Mouse (Mus musculus): Measurements from ENCODE around the gene Gsdma2. TPM values are rescaled to one million over a fixed set of nuclear protein-coding genes. Genes with fewer than 3 reads are reported as not detected.

The Gsdma2 gene
- polyA plus RNA-seq, 1 experiment from 2014 or later, result 81.0 TPM

GRCm38 (mm10) chr11:98693201-98693600 is 46.6 kb downstream of the Gsdma2 start:
- peaks cover 44% of the 10 kb centered on the region for H3K36me3 ChIP-seq (ENCODE audit: control insufficient read depth, insufficient read depth, low read length)
- H3K27ac ChIP-seq (replicated peaks), result no peak overlapping the region
- ATAC-seq (ENCODE audit: low FRiP score, low TSS enrichment), result no peak
- no peak for TF ChIP-seq CTCF (IDR thresholded peaks at IDR 0.05; ENCODE audit: low read depth)
- TF ChIP-seq EP300 (optimal IDR thresholded peaks at IDR 0.05), result no peak
- DNase-seq (ENCODE audit: low spot score), result peak; percentile 42
- no peak overlapping the region for H3K4me3 ChIP-seq (ENCODE audit: low read depth, low read length)
- H3K4me2 ChIP-seq (replicated peaks; ENCODE audit: low read depth), result no peak overlapping the region
- no peaks in the 10 kb centered on the region for H3K9me3 ChIP-seq (ENCODE audit: control insufficient read depth, low read length)
- 65% methylated on average over 13 of the region's 13 CpGs for WGBS
- H3K9ac ChIP-seq (ENCODE audit: low read length), result no peak overlapping the region
- no peaks in the 10 kb centered on the region for H3K4me1 ChIP-seq (replicated peaks; ENCODE audit: control insufficient read depth, insufficient read depth)
- H3K27me3 ChIP-seq (ENCODE audit: control insufficient read depth, insufficient read depth, low read length), result no peaks in the 10 kb centered on the region

- ATAC-seq (ENCODE audit: low FRiP score, low TSS enrichment) (no peak), DNase-seq (ENCODE audit: low spot score) (no peak)
- no peak overlapping the region for H3K4me3 ChIP-seq (ENCODE audit: low read depth, low read length)
- no peaks in the 10 kb centered on the region for H3K4me1 ChIP-seq (replicated peaks; ENCODE audit: control insufficient read depth, insufficient read depth)
- 92% methylated on average over 8 of the region's 9 CpGs for WGBS
- H3K36me3 ChIP-seq (ENCODE audit: control insufficient read depth, insufficient read depth, low read length), result peaks cover 44% of the 10 kb centered on the region
- H3K27me3 ChIP-seq (ENCODE audit: control insufficient read depth, insufficient read depth, low read length), result no peaks in the 10 kb centered on the region
- H3K9ac ChIP-seq (ENCODE audit: low read length), result no peak overlapping the region
- no peak for TF ChIP-seq CTCF (IDR thresholded peaks at IDR 0.05; ENCODE audit: low read depth)
- no peak for TF ChIP-seq EP300 (optimal IDR thresholded peaks at IDR 0.05)
- no peak overlapping the region for H3K27ac ChIP-seq (replicated peaks)
- no peak overlapping the region for H3K4me2 ChIP-seq (replicated peaks; ENCODE audit: low read depth)
- H3K9me3 ChIP-seq (ENCODE audit: control insufficient read depth, low read length), result no peaks in the 10 kb centered on the region
These were observed 47.2 kb downstream of the Gsdma2 start for GRCm38 (mm10) chr11:98693746-98694145.

GRCm38 (mm10) chr11:98694301-98694700 is 47.7 kb downstream of the Gsdma2 start:
- Histone ChIP-seq H3K27me3 (ENCODE audit: control insufficient read depth, insufficient read depth, low read length) (no peaks in the 10 kb centered on the region), H3K4me3 (ENCODE audit: low read depth, low read length) (no peak overlapping the region), H3K4me1 (replicated peaks; ENCODE audit: control insufficient read depth, insufficient read depth) (no peaks in the 10 kb centered on the region), H3K9ac (ENCODE audit: low read length) (no peak overlapping the region), H3K36me3 (ENCODE audit: control insufficient read depth, insufficient read depth, low read length) (peaks cover 44% of the 10 kb centered on the region), H3K9me3 (ENCODE audit: control insufficient read depth, low read length) (no peaks in the 10 kb centered on the region), H3K27ac (replicated peaks) (no peak overlapping the region), H3K4me2 (replicated peaks; ENCODE audit: low read depth) (no peak overlapping the region)
- no peak for DNase-seq (ENCODE audit: low spot score)
- ATAC-seq (ENCODE audit: low FRiP score, low TSS enrichment), result no peak
- WGBS, result 78% methylated on average over 9 of the region's 9 CpGs
- no peak for TF ChIP-seq CTCF (IDR thresholded peaks at IDR 0.05; ENCODE audit: low read depth)
- TF ChIP-seq EP300 (optimal IDR thresholded peaks at IDR 0.05), result no peak

GRCm38 (mm10) chr11:98695408-98695807 is 48.8 kb downstream of the Gsdma2 start:
- H3K9me3 ChIP-seq (ENCODE audit: control insufficient read depth, low read length), result no peaks in the 10 kb centered on the region

GRCm38 (mm10) chr11:98696454-98697216 is 50.1 kb downstream of the Gsdma2 start:
- 69% methylated on average over 14 of the region's 14 CpGs for WGBS
- peaks cover 29% of the 10 kb centered on the region for H3K36me3 ChIP-seq (ENCODE audit: control insufficient read depth, insufficient read depth, low read length)
- peak; percentile 6; the same call in 1 of the 2 replicates for ATAC-seq (ENCODE audit: low FRiP score, low TSS enrichment)
- H3K27ac ChIP-seq (replicated peaks), result no peak overlapping the region
- TF ChIP-seq EP300 (optimal IDR thresholded peaks at IDR 0.05), result no peak
- TF ChIP-seq CTCF (IDR thresholded peaks at IDR 0.05; ENCODE audit: low read depth), result no peak
- DNase-seq (ENCODE audit: low spot score), result peak; percentile 21
- no peak overlapping the region for H3K4me2 ChIP-seq (replicated peaks; ENCODE audit: low read depth)
- H3K4me3 ChIP-seq (ENCODE audit: low read depth, low read length), result no peak overlapping the region
- no peaks in the 10 kb centered on the region for H3K27me3 ChIP-seq (ENCODE audit: control insufficient read depth, insufficient read depth, low read length)
- H3K9me3 ChIP-seq (ENCODE audit: control insufficient read depth, low read length), result no peaks in the 10 kb centered on the region
- H3K9ac ChIP-seq (ENCODE audit: low read length), result no peak overlapping the region
- no peaks in the 10 kb centered on the region for H3K4me1 ChIP-seq (replicated peaks; ENCODE audit: control insufficient read depth, insufficient read depth)

More at GRCm38 (mm10) chr11:98695408-98695807, 48.8 kb downstream of the Gsdma2 start:
- DNase-seq (ENCODE audit: low spot score) (no peak), ATAC-seq (ENCODE audit: low FRiP score, low TSS enrichment) (no peak)
- H3K36me3 ChIP-seq (ENCODE audit: control insufficient read depth, insufficient read depth, low read length), result peaks cover 35% of the 10 kb centered on the region
- H3K4me2 ChIP-seq (replicated peaks; ENCODE audit: low read depth), result no peak overlapping the region
- no peaks in the 10 kb centered on the region for H3K4me1 ChIP-seq (replicated peaks; ENCODE audit: control insufficient read depth, insufficient read depth)
- no peaks in the 10 kb centered on the region for H3K27me3 ChIP-seq (ENCODE audit: control insufficient read depth, insufficient read depth, low read length)
- H3K4me3 ChIP-seq (ENCODE audit: low read depth, low read length), result no peak overlapping the region
- WGBS, result 64% methylated on average over 14 of the region's 14 CpGs
- no peak overlapping the region for H3K27ac ChIP-seq (replicated peaks)
- no peak for TF ChIP-seq CTCF (IDR thresholded peaks at IDR 0.05; ENCODE audit: low read depth)
- no peak for TF ChIP-seq EP300 (optimal IDR thresholded peaks at IDR 0.05)
- H3K9ac ChIP-seq (ENCODE audit: low read length), result no peak overlapping the region

GRCm38 (mm10) chr11:98697225-98697624 is 50.7 kb downstream of the Gsdma2 start:
- no peak overlapping the region for H3K4me2 ChIP-seq (replicated peaks; ENCODE audit: low read depth)
- H3K4me3 ChIP-seq (ENCODE audit: low read depth, low read length), result no peak overlapping the region
- no peaks in the 10 kb centered on the region for H3K9me3 ChIP-seq (ENCODE audit: control insufficient read depth, low read length)
- WGBS, result 88% methylated on average over 12 of the region's 12 CpGs
- no peaks in the 10 kb centered on the region for H3K27me3 ChIP-seq (ENCODE audit: control insufficient read depth, insufficient read depth, low read length)
- no peak overlapping the region for H3K27ac ChIP-seq (replicated peaks)
- no peak for TF ChIP-seq CTCF (IDR thresholded peaks at IDR 0.05; ENCODE audit: low read depth)
- no peak for TF ChIP-seq EP300 (optimal IDR thresholded peaks at IDR 0.05)
- peaks cover 23% of the 10 kb centered on the region for H3K36me3 ChIP-seq (ENCODE audit: control insufficient read depth, insufficient read depth, low read length)
- no peaks in the 10 kb centered on the region for H3K4me1 ChIP-seq (replicated peaks; ENCODE audit: control insufficient read depth, insufficient read depth)
- DNase-seq (ENCODE audit: low spot score) (no peak), ATAC-seq (ENCODE audit: low FRiP score, low TSS enrichment) (no peak)
- H3K9ac ChIP-seq (ENCODE audit: low read length), result no peak overlapping the region

Data from stomach, postnatal 0 days (tissue).